Mouse (Mus musculus): ENCODE data around the gene Gng7.
A peak's percentile ranks its signal among the peaks of the same experiment; 100 is the strongest.
"Not testable (repeated sequence)": the region's sequence is repeated elsewhere in the genome, so short reads cannot be mapped to it uniquely, and the experiment has no call there.

The Gng7 gene

DNA sequence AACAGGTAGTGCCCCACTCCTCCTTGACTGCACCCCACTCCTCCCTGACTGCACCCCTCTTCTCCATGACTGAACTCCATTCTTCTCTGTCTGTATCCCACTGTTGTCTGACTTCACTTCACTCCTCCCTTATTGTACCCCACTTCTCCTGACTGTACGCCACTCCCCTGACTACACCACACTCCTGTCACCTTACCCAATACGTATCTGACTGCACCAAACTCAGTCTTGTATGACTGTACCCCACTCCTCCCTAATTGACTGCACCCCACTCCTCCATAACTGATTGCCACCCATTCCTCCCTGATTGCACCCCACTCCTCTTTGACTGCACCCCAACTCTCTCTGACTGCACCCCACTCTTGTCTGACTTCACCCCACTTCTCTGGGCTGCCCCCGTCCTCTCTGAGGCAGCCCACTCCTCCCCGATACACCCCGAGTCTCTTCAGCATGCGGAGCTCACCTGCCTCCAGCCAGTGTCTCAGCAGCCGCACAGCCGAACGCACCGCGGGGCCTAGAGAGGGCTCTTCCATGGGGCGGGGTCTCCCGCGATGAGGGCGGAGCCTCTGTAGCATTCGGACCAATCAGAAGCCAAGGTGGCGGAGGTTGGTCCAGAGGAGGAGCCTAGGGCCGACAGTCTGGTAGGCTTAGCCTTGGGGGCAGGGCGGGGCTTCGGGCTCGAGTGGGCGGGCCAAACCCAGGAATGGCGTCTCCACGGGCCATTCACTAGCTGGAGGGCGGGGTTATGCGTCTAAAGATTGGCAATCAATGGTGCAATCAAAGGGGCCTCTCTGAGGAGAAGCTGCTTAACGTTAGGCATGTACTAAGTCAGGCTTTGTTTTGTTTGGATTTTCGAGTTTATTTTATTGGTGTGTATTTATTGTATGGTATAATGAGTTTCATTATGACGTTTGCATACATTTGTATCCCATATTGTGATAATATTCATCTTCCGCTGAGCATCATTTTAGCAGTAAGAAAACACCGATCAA is at the start of gene Gng7:
TSS of gene Gng7 (minus strand) at position 553 of the 992 bp plus-strand sequence.
- DNase-seq (ENCODE audit: low spot score in 2 of 2): peak; percentile 93 to 95

DNA sequence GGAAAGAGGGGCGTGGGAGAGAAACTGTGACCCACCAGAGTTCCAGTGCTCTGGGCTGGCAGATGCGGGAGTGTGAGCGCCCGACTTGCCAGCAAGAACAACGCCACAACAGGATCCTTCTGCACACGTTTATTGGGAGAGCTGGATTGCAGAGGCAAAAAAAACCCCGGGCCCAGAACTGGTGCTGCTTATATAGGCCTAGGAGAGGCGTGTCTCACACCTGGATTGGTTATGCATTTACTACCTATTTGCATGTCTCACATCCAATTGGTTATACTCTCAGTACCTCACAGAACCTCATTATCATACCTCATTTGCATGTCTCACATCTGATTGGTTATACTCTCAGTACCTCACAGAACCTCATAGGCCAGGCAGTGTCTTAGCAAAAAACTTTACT is 49.8 kb upstream of the Gng7 start:
- DNase-seq (ENCODE audit: low spot score in 2 of 2): not testable (repeated sequence)

DNA sequence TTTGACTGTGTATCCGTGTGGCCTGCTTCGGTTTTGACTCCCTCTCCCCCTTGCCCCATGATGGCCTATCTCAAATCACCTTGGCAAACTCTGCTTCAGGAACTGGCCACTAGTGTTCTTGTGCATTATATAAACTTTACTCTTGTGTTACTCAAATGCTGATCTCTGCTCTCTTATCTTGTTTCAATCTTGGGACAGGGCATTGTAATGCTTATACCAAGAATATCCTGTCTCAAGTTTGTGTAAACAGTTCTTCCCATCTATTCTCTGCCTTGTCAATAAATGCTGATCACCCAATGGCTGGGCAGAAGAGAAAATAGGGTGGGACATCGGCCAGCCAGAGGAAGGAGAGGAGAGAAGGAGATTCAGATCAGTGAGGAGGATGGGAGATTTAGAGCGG is 48.0 kb upstream of the Gng7 start:
- DNase-seq (ENCODE audit: low spot score in 2 of 2): no peak

GRCm38 (mm10) chr10:81059603-81060543 is 45.1 kb upstream of the Gng7 start, which contains the start of gene Sgta:
Gene Sgta (minus strand): TSS chr10:81060181.
- peak; percentile 99 for DNase-seq (ENCODE audit: low spot score in 2 of 2)

DNA sequence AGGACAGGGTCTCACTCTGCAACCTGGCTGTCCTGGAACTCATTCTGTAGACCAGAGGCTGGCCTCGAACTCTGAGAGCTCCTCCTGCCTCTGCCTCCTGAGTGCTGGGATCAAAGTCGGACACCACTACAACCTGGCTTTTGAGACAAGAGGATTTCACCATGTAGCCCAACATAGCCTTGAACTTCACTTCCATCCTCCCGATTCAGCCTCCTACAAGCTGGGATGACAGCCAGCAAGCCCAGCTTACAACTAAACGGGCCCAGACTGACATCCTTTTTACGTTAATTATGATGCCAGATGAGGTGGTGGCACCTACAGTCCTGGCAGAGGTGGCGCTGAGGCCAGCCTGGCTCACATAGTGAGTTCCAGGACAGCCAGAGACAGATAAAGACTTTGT is 44.2 kb upstream of the Gng7 start:
- no peak for DNase-seq (ENCODE audit: low spot score in 2 of 2)

GRCm38 (mm10) chr10:81057406-81058130 is 42.8 kb upstream of the Gng7 start:
- DNase-seq (ENCODE audit: low spot score in 2 of 2): no peak

DNA sequence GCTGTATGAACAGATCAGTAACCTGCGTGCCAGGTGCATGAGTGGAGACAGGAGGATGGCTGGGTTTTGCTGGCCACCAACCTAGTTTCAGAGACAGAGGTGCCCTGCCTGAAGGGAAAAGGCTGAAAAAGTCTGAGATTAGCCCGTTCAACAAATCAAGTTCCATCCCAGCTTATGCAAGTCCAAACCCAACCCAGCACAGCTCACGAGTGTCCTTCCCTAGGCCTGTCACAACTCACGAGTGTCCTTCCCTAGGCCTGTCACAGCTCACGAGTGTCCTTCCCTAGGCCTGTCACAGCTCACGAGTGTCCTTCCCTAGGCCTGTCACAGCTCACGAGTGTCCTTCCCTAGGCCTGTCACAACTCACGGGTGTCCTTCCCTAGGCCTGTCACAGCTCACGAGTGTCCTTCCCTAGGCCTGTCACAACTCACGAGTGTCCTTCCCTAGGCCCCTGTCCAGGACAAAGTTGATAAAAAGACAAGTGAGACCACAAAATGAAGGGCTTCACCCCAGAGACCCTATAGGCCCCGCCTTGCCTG is 41.1 kb upstream of the Gng7 start:
- DNase-seq (ENCODE audit: low spot score in 2 of 2): not testable (repeated sequence)

DNA sequence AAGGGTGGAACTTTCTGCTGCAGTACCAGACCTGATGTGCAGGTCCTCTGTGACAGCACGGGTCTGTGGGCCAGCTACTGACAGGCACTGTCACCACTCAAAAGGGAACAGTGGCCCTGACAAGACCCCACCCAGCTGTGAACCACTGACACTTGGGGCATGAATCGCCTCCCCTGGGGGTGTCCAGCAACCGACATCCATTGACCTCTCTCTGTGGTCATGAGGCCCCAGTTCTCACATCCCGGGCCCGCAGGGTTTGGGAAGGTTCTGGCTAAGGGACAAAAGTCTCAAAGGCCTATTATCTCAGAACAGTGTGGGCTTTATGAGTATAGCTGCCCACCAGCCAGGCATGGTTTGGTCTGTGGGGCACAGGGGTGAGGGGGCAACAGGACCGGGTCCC is 40.4 kb upstream of the Gng7 start:
- no peak for DNase-seq (ENCODE audit: low spot score in 2 of 2)

- no peak for DNase-seq (ENCODE audit: low spot score in 2 of 2)
Measured at GRCm38 (mm10) chr10:81052577-81052976, 37.8 kb upstream of the Gng7 start.

GRCm38 (mm10) chr10:81051133-81051532 is 36.4 kb upstream of the Gng7 start:
- no peak for DNase-seq (ENCODE audit: low spot score in 2 of 2)

DNA sequence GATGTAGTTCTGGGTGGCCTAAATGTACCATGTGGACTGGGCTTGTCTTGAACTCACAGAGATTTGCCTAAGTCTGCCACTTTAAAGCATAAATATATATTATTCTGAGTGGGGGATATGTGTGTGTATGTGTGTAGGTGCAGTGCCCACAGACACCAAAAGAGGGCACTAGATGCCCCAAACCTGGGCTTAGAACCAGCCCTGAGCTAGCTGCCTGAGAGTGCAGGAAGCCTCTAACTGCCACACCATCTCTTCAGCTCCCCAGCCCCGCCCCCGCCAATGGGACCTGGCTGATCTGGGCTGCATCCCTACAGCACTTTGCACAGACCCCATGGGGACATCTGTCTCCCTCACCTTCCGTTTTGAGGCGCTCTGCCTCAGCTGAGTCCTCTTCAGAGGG is 35.9 kb upstream of the Gng7 start:
- no peak for DNase-seq (ENCODE audit: low spot score in 2 of 2)

DNA sequence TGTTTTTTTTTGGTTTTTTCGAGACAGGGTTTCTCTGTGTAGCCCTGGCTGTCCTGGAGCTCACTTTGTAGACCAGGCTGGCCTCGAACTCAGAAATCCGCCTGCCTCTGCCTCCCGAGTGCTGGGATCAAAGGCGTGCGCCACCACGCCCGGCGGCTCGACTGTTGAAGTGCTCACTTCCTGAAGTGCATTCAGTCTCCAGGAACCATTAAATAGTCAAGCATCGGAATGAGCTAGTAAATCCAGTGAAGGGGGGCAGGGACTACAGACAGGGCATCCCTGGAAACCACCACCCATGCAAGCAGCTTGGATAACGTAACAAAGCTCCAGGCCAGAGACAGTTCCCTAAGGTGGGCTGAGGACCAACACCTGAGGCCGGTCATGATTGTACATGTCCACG is 30.5 kb upstream of the Gng7 start:
- not testable (repeated sequence) for DNase-seq (ENCODE audit: low spot score in 2 of 2)

GRCm38 (mm10) chr10:81041458-81042175 is 26.9 kb upstream of the Gng7 start:
- peak; percentile 28 to 54 for DNase-seq (ENCODE audit: low spot score in 2 of 2)

DNA sequence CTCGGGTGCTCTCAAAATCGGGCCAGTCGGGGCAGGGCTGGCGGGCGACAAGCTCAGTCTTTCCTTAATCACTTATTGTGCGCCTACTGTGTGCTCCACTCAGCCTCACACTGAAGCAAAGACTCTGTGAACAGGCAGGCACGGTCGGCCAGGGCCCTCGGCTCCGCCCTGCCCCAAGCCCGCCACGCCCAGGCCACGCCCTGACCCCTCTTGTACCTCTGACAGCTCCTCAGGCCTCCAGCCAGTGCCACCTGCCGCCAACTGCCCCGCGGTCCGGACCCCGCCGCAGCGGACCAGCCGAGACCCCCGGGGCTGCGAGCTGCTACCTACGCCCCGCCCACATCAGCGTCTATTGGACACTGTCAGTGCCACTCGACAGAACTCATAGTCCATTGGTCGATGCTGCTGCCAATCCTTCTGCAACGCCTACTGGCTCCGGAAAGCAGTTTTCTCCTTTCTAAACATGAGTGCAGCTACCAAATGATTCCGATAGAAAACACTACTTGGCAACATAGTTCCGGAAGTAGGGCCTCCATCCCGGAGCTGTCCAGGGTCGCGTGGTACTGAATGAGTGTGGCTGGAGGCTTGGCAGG is 22.3 kb upstream of the Gng7 start, which contains the start of gene Slc39a3:
TSS of gene Slc39a3 (minus strand) at position 439 of the 593 bp plus-strand sequence.
- DNase-seq (ENCODE audit: low spot score in 2 of 2): peak; percentile 94 to 100

DNA sequence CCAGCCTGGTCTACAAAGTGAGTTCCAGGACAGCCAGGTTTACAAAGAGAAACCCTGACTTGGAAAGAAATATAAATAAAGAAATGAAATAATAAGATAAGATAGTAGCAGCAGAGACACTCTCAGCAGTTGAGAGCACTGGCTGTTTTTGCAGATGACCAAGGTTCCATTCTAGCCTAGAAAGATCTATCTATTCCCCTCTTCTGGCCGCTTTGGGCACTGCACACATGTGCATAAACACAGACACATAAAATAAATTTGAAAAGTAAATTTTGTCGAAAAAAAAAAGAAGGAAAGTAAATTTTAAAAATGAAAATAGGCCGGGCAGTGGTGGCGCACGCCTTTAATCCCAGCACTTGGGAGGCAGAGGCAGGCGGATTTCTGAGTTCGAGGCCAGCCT is 21.5 kb upstream of the Gng7 start:
- no peak for DNase-seq (ENCODE audit: low spot score in 2 of 2)

DNA sequence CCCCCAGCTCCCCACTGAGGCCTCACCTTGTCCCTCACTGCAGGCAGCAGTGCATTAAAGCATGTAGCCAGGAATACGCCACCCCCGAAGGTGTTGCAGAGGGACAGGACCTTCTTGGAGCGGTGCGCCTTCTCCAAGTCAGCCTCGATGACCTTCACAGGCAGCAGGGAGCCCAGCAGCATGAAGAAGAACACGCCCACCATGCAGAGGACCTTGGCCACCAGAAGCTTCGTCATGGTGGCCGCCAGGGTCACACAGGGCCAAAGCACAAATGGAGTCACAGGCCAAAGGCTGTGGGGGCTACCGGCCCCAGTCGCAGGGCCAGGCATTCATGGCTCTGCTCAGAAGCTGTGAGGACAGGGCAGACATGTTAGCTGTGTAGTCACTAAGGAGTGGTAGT is 18.8 kb upstream of the Gng7 start:
- no peak for DNase-seq (ENCODE audit: low spot score in 2 of 2)

GRCm38 (mm10) chr10:81029031-81029430 is 14.3 kb upstream of the Gng7 start:
- DNase-seq (ENCODE audit: low spot score in 2 of 2): no peak

- DNase-seq (ENCODE audit: low spot score in 2 of 2): no peak
Measured at GRCm38 (mm10) chr10:81028219-81028618, 13.5 kb upstream of the Gng7 start.

DNA sequence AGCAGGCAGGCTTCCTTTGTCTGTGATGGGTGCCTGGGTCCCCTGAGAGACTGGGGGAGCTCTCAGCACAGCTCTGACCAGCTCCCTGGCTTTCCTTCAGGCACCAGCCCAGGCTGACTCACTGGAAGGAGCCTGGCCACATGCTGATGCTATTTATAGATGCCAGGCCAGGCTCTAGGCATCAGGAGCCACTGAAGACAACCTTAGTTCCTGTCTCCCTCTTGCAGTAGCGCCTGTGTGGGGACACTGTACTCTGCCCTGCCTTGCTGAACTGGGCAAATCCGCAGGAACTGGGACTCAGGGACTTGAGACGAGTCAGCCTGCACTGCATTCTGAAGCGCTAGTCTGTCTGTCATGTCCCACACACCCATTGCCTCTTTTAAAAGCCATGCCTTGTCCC is 12.6 kb upstream of the Gng7 start:
- DNase-seq (ENCODE audit: low spot score in 2 of 2): no peak

GRCm38 (mm10) chr10:81026857-81027256 is 12.1 kb upstream of the Gng7 start:
- no peak for DNase-seq (ENCODE audit: low spot score in 2 of 2)

Measured in urinary bladder, adult 18-20 months (tissue).